Mouse (Mus musculus): ENCODE measurements at regions not wholly inside any gene's neighbourhood (a gene's known extent, or its start where the extent isn't known, plus 50 kb on each side); places are given as distances from the start of the nearest gene placed in this dataset.

- no peak for TF ChIP-seq CTCF (IDR thresholded peaks at IDR 0.05; ENCODE audit: borderline replicate concordance, insufficient read depth, low read length)
- no peak for TF ChIP-seq POLR2A (IDR thresholded peaks at IDR 0.05; ENCODE audit: low read depth, low read length)
Measured at GRCm38 (mm10) chr10:66901873-66902272, 194.1 kb upstream of the Jmjd1c start.
